Mouse (Mus musculus): ENCODE data around the gene Bmt2.

The Bmt2 gene

DNA sequence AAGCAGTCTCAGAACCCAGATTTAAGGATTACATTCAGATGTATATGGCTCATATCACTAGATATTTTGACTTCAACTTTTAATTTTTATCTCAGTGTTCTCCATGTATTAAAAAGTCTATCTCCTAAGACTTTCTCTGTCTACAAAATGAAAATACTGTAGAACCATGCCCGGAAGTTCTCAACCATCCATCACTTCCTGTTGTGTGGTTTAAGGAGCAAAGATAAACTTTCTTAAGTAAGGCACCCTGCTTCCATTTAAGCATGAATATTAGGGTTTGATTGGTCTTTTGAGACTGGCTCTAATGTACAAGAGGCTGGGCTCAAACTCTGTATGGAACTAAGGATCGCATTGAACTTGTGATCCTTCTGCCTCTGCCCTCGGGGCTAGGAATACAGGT is 63.2 kb downstream of the Bmt2 start:
- no peak for DNase-seq

DNA sequence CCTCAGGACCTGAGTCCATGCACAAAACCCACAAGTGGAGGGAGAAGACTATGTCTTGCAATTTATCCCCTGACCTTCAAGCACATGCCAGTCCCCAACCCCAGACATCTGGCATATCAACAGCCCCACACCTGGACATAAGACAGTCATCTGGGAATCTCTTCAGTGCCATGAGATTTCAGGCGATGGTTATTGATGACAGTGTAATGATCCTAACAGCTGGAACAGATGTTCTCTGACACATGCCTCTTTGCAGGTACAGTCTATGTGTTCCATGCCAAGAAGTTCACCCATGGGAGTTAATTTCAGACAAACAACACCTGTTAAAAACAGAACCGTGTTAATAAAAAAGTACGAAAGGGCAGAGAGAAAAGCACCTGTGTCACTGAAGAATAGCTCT is 64.1 kb downstream of the Bmt2 start:
- no peak for DNase-seq

DNA sequence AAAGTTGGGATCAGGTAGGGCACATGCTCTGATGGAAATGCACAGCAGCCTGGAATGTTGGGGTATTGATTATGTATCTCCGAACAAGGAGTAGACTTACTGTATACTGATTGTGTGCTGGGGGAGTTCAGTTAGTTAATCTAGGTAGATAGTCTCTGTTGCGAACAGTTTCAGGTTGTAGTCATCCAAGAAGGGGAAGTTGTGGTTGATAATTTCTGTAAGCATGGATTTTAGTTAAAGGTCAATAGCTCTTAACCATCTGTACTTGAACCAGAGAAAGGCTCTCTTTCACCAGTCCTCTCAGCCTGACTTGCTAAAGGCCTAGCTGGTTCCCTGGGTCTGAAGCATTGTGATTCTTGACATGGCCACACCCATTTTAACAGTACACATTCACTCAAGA is 66.9 kb downstream of the Bmt2 start:
- DNase-seq, result no peak

DNA sequence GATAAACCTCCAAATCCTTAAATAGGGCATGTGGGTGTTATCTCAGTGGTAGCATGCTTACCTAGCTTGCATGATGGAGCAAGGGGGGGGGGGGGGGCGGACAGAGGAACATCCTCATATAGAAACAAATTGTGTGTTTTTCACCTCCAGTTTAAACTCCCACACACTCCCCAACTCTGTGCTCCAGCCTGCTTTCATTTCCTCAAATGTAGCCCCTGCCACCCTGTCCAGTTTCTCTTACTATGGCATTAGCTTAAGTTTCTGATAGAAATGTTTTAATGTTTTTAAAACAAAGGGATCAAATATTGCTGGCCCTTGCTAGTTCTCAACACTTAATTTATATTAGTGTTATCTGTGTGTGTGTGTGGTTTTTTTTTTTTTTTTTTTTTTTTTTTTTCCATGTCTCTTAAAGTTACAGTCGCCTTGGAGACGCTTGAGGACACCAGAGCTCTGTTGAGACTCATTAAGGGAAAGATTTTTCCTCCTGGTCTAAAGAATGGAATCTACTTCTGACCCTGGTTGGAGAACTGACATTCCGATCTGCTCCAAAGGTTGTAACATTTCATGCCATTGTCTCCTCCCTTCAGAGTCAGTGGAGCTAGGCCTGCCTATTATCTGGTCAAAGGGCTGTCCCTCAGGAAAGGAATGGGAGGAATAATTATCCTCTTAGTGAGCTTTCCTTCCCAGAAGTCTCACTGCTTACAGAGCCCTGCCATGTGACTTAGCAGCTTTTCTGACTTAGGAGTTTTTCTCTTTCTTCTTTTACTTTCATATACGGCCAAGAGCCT is 68.2 kb downstream of the Bmt2 start:
- peak; percentile 17 to 33 for DNase-seq

DNA sequence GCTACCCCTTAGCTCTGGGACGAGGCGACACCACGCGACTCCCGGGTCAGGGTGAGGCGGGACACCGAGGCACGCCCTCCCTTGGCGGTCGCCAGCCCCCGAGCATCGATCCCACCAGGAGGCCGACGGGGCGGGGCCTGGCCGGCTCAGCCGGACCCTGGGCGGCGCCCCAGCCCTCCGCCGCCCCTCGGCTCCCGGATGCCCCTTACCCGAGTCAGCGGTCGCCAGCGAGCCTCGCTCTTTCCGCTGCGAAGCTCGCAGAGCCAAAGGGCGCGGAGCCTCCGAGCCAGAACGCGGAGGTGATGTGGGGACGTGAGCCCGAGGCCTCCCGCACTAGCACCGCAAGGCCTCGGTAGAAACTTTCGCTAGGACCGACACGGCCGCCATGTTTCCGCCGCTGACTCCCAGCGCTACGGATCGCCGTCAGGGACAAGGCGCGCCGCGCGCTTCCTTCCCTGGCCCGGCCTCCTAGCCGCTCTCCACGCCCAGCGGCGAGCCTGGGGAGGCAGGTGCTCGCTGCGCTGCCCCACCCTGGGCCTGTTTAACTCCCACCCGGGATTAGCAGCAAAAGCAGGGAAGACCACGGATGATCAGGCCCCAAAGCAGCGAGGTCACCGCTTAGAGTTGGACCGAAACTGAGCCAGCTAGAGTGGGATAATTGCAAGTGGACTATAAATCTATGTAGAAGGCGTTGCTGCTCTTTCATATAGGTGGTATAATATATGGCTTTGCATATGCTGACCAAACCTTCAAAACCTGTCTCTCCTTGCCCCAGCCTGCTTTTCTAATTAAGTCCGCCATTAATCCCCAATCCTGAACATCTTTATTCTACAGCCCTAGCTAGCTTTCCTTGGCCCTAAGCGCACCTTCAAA is 69.9 kb downstream of the Bmt2 start, which contains the start of gene Tmem168:
TSS of gene Tmem168 (minus strand) at position 480 of the 873 bp plus-strand sequence.
- peak; percentile 94 to 97 for DNase-seq

DNA sequence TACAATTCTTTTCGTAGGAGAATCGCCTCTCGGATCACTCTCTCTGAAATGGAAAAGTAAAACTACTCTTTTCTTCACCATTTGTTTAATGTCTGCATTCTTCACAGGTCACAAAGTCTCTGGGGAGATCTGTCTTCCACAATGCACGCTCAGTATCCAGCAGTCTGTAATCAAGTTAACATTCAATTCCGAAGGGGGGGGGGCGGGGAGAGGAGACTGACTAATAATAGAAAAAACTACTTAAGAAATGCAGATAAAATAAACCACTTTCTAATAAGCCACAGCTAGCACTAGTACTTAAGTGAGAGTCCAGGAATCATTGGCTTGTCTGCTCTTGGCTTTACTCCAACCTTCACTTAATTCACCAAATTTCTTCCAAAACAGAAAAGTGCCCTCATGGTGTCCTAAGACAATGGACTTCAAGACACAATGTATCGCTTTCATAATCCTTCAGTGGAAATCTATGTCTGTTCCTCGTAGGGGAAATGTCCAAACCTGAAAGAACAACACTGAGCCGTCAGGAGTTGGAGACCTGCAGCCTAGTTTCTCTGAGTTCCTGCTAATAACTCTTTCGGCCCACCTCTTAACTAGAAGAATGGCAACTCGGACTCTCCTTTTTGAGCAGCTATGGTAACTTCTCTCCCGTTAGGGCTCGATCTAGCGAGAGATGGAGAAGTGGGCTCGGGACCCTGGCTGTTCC is 70.7 kb downstream of the Bmt2 start:
- DNase-seq, result peak in 1 of 2 experiments; percentile 16

DNA sequence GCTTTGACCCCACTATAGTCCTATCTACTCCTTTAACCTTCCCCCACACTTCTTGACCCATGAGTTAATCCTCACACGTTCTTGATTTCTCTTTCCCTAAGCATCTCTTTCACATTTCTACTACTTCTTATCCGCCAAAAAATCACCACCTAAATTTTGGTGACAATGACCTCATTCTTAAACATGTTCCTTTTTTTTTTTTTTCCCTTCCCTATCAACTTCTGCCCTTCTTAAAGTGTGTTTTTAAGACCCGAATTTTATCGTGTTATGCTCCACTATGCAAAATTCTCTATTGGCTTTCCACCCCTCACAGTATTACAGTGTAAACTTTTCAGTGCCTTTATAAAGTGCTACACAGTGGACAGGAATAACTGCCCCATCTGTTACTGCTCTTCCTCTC is 71.4 kb downstream of the Bmt2 start:
- DNase-seq, result no peak

DNA sequence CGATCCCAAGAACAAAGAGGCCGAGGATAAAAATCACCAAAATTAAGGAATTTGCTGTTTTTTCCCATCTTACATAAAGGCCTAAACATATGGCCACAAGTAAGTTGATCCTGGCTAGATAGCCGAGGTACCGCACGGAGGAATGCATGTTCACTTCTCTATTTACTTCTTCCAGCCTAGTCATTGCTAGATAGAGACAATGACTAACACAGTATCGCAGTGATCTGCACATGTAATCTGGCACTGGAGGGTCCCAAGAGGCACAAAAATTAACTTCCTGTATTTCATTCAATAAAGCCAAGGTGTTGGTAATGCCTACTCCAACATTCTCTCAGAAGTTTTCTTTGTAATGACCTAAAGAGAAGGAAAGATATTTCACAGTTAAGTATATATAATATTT is 74.6 kb downstream of the Bmt2 start:
- no peak for DNase-seq

DNA sequence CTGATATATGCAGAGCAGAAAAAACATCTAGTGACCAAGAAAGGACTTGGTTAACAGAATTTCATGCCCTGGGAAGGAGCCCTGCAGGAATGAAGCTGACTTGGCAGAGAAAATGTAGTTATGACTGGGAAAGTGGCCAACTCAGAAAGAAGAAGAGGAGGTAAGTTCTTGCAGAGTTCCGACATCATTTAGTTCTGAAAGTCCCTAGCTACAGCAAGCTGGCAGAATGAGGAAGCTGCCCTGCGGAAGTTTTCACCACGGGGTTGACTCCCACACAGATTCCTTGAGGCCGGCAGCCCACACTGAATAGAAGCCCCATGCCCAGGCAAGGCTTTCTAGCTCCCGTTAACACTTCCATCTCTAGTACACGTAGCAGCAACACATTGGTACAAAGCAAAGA is 76.2 kb downstream of the Bmt2 start:
- peak; percentile 45 to 60 for DNase-seq

DNA sequence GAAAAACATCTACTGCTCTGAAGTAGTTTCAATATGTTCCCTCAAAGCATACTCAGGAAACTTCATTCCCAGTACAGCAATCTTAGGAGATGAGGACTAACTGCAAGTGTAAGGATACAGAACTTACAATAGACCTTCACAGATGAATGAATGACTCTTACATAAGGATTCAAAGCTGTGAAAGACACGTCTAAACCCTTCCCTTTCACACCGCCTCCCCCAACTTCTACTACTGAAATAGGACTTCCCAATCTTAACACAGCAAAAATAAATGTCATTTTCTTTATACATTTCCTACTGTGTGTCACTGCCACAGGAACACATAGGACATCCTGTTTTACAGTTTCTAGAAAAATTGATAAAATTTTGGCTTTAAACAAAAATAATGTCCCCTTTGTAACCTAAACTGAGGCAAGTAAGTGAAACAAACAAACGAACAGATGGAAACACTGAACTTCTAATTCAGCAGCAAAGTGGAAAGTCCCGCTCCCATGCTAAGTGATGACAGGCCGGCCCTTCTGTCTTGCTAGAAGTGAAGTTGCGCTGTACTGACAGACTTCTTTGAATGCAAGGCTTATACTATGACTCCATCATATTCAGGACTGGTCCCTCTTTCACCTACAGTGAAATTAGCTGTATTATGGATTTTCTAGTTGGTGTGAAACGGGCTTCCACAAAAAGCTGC is 79.4 kb downstream of the Bmt2 start:
- no peak for DNase-seq

DNA sequence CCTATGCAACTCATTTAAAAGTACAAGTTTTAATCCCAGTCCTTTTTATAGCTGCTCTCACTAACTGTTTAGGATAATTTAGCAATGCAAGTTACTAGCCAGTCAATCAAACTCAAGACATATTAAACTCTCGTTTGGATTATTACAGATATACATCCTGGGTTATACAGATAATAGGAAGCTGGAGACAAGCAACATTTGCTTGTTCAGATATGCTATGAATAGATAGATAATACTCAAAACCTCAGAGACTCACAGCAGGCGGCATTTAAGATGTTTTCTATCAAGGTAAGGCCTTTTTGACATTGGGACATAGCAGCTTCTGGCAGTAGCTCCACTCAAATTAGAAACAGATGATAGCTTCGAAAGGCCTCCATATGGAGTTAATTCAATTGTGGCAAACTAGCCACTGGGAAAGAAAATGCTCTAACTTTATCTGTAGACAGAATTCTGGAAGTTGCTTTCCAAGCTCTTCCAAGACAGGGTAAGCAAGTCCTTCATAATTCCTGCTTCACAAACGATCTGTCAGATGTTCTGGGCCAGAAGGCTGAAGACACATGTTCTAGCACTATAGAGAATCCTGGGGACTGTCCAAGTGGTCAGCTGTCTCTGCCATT is 84.9 kb downstream of the Bmt2 start:
- DNase-seq, result no peak

DNA sequence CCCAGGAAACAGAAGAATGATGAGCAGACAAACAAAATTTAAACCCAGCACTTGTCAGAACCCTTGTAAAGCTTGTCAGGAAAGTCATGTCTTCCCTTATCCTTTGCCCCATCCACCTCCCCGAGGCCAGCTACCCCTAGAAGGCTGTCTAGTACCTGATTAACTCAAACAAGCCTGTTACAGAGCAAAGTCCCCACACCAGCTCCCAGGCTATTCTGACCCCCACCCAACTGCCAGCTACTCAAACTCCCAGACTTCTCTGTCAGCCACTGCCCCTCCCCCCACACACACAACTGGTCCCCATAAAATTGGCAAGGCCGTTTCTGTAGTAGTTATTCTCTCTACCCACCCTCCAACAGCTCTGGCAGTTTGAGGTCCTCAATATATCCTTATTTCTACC is 91.2 kb downstream of the Bmt2 start:
- DNase-seq, result peak; percentile 85 to 89

DNA sequence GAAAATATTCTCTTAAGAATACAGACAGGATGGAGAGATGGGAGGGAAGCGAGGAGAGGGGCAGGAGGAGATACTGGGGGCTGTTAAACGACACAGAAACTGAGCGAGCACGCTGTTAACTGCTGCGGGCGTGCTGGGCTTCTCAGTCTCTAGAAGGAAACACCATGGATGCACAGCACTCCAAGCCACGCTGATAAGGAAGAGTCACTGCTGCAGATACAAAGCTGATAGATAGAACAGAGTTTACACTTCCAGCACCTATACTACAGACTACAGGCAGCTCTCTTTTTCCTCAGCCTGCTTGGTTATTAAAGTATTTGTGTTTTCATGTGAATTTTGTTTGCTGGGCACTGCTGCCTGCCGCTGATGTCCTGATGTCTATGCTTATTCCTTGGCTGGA is 91.6 kb downstream of the Bmt2 start:
- DNase-seq, result no peak

DNA sequence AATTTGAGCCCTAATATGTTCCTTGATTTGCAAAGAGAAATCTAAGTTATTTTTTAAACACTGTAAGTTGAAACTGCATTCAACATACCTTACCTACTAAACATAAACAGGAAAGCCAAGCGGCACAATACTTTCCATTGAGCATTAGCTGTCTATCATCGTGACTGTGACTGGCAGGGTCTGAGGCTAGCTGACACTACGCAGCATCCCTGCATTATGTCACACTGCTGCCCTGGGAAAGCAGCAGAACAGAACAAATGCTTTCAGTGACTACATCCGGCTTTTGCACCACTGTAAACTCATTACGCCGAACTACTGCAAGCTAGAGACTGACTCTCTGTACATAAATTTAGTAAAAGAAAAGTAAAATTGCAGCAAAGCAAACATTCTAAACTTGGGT is 93.0 kb downstream of the Bmt2 start:
- DNase-seq, result no peak

DNA sequence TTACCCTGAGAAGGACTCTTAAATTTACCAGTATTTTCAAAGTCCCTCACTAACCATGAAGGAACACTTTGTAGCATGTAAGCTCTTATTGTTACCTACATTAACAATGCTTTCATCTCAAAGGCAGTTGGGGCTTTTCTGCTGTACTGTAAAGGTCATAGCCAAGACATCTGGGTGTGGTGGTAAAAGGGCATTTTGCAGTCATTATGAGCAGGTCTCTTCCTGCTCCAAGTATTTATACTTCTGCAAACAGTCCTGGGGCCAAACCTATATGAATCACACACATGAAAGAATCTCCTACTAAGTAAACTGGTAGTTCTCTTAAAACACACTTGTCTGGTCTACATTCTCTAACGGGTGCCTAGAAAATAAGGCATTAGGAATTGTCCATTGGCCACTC is 95.7 kb downstream of the Bmt2 start:
- DNase-seq, result no peak
